Mouse (Mus musculus) lung, postnatal 0 days (tissue): ENCODE measurements around the gene Pgc. TPM values are rescaled to one million over a fixed set of nuclear protein-coding genes. Genes with fewer than 3 reads are reported as not detected.

Experiments used
- ATAC-seq: fragments of 200-750 bp; cut with Nextera tagmentation; 2 replicates; pipeline ENCODE4 v1.8.0; 2017; ENCODE audit warnings: moderate library complexity
- DNase-seq: peaks from one replicate; pipeline ENCODE4 v3.0.0-alpha.2; 2016; ENCODE audit warnings: low spot score
- H3K27ac ChIP-seq: fragments of 300-500 bp; sonication (generic); 2 replicates; pipeline ENCODE4 v1.5.1; 2014; ENCODE audit warnings: antibody characterized with exemption, mild to moderate bottlenecking, low read length, mixed read lengths
- H3K27me3 ChIP-seq: fragments of 300-500 bp; sonication (generic); replicated peaks from 2 replicates; pipeline ENCODE4 v1.6.1; 2014; ENCODE audit warnings: low read length, mixed read lengths; ENCODE audit not compliant: insufficient read depth
- H3K36me3 ChIP-seq: fragments of 300-500 bp; sonication (generic); 2 replicates; pipeline ENCODE4 v1.6.1; 2014; ENCODE audit warnings: low read length, mixed read lengths; ENCODE audit not compliant: insufficient read depth
- H3K4me1 ChIP-seq: fragments of 300-500 bp; sonication (generic); 2 replicates; pipeline ENCODE4 v1.6.1; 2014; ENCODE audit warnings: antibody characterized with exemption, low read depth, low read length, mixed read lengths; ENCODE audit not compliant: insufficient read depth
- H3K4me2 ChIP-seq: fragments of 300-500 bp; sonication (generic); replicated peaks from 2 replicates; pipeline ENCODE4 v1.6.1; 2014; ENCODE audit warnings: low read depth, mild to moderate bottlenecking, low read length, moderate library complexity, mixed read lengths
- H3K4me3 ChIP-seq: fragments of 300-500 bp; sonication (generic); 2 replicates; pipeline ENCODE4 v1.5.1; 2014; ENCODE audit warnings: low read depth, low read length
- H3K9ac ChIP-seq: fragments of 300-500 bp; sonication (generic); replicated peaks from 2 replicates; pipeline ENCODE4 v1.6.1; 2014; ENCODE audit warnings: low read depth, mild to moderate bottlenecking
- H3K9me3 ChIP-seq: fragments of 300-500 bp; sonication (generic); 2 replicates; pipeline ENCODE4 v1.6.1; 2016; ENCODE audit warnings: low read length, mixed read lengths
- CTCF ChIP-seq: IDR thresholded peaks from 2 replicates; pipeline ENCODE4 v1.5.1; 2016; ENCODE audit warnings: antibody characterized with exemption, mild to moderate bottlenecking
- EP300 ChIP-seq: IDR thresholded peaks from 2 replicates; pipeline ENCODE4 v1.6.1; 2016; ENCODE audit warnings: antibody characterized with exemption, mild to moderate bottlenecking, control low read depth
- WGBS: fragments of 180-500 bp; shearing (Covaris S2); extraction: QIAGEN DNeasy Blood & Tissue Kit; methylation state at CpG from one replicate; pipeline ENCODE4 v1.1.7; 2014; 5-methylcytosine and 5-hydroxymethylcytosine counted together
- polyA plus RNA-seq: library from polyadenylated mRNA; unstranded; fragments of >200 nt; fragmentation: Nextera tagmentation; extraction: Ambion mirVana; gene quantifications from 2 replicates; pipeline ENCODE4 v1.2.1, GENCODE M21; 2015

Gene Pgc
- polyA plus RNA-seq, 1 experiment from 2014 or later = 25.4 TPM

DNA sequence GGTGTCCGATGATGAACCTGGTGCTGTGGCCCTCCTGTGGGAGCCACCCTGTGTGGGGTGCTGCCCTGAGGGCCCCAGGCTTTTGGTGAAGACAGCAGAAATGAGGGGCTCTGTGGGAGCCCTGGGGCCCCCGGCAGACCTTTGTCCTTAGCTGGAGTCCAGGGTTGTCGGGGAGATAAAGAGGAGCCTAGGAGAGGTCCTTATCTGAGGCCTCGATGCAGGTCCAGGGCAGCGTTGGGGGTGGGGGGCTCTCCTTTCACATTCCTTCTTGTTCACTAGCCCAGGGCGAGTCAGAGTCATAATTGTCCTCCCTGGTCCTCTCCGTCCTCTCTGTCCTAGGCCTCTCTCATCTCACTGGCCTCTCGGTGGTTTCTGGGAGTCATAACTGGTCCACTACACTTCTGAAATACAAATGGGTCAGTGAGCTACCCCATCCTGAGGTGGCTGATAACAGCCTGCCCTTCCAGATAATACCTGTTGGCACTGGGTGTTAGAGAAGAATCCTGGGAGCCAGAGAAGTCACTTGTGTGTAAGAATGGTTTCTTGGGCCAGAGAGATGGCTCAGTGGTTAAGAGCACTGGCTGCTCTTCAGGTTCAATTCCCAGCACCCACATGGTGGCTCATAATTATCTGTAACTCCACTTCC is 26.6 kb downstream of the Pgc start:
- 0 out of 2 replicates have a peak, but pooled peaks cover 6% of the 10 kb centered on the region for H3K4me1 ChIP-seq
- no peak for TF ChIP-seq EP300
- no peak for TF ChIP-seq CTCF
- no peak for DNase-seq
- no peak overlapping the region for H3K4me3 ChIP-seq
- no peak overlapping the region for H3K9ac ChIP-seq
- H3K9me3 ChIP-seq = no peaks in the 10 kb centered on the region
- H3K27me3 ChIP-seq = no peaks in the 10 kb centered on the region
- H3K4me2 ChIP-seq = no peak overlapping the region
- H3K36me3 ChIP-seq = no peaks in the 10 kb centered on the region
- 65% methylated on average over 7 of the region's 8 CpGs for WGBS
- no peak overlapping the region for H3K27ac ChIP-seq
- no peak for ATAC-seq

DNA sequence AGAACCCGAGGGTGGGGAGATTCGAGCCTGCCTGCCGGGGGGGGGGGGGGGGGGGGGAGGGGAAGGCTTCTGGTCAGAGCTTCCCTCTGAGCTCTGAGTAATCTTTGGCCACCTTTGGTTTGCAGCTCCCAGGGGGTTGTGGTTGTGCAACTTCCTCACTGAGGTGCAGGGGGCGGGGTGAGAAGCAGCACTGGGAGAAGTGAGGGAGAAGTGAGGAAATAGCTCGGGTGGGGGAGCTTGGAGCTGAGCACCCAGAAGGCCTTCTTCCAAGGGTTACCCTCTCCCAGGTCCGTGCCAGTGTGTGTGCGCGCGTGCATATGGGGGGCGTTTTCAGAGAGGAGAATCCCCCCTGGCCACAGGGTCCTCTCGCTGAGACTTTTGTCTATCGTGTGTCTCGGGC is 27.6 kb downstream of the Pgc start:
- Histone ChIP-seq H3K4me1 (0 out of 2 replicates have a peak, but pooled peaks cover 3% of the 10 kb centered on the region), H3K27ac (peak overlapping the region; percentile 49; the same call in 1 of the 2 replicates), H3K9ac (no peak overlapping the region), H3K4me3 (no peak overlapping the region), H3K27me3 (no peaks in the 10 kb centered on the region), H3K4me2 (no peak overlapping the region), H3K9me3 (no peaks in the 10 kb centered on the region), H3K36me3 (no peaks in the 10 kb centered on the region)
- WGBS = 66% methylated on average over 10 of the region's 13 CpGs
- DNase-seq (peak; percentile 90), ATAC-seq (peak; percentile 82)
- TF ChIP-seq CTCF (no peak), EP300 (no peak)

DNA sequence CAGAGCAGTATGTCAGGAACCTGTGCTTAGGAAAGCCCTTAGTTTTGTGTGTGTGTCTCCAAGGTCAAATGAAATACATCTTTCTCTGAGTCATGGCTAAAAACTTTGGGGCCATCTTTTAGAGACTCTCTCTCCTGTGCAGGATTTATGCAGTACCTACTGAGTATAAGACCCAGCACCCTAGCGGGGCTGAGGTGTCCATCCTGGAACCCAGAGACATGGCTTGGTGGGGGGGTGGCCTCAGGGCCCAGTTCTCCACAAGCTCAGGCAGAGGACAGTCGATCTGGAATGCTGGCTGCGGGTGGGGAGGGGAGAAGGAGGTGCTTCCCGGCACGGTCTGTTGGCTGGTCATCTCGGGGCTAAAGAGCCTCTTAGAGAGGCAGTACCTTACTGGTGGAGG is 29.7 kb downstream of the Pgc start:
- no peak overlapping the region for H3K27ac ChIP-seq

DNA sequence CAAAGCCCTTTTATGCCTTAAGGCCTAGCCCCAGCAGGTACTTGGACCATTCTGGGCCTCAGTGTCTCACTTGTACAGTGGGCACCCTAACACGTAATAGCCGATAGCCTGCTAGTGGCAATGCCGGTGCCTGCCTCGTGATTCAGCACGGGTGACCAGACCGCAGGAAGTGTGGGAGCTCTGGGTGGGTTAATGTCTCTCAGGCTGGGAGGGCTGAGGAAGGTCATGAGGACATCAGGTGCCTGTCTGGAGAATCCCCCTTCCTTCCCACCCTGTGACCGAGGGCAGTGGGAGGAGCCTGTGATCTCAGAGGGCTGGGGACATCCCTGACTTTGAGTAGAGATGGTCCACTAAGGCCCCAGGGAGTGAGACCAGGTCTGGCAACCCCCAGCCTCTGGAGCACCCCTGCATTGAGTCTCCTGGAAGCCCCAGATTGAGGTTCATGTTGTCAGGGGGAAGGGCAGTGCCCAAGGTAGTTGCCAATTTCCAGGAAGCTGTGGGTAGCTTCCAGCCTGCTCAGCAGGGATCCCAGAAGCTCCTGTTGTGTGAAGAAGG is 30.5 kb downstream of the Pgc start:
- ATAC-seq (no peak), DNase-seq (no peak)
- peaks cover 7% of the 10 kb centered on the region; the same call in 1 of the 2 replicates for H3K4me1 ChIP-seq
- no peak overlapping the region for H3K27ac ChIP-seq
- no peak overlapping the region for H3K4me2 ChIP-seq
- WGBS = 72% methylated on average over 7 of the region's 7 CpGs
- no peak overlapping the region for H3K9ac ChIP-seq
- no peak overlapping the region for H3K4me3 ChIP-seq
- H3K36me3 ChIP-seq = no peaks in the 10 kb centered on the region
- no peaks in the 10 kb centered on the region for H3K9me3 ChIP-seq
- no peaks in the 10 kb centered on the region for H3K27me3 ChIP-seq
- TF ChIP-seq CTCF = no peak
- no peak for TF ChIP-seq EP300

More for the DNA sequence above, 29.7 kb downstream of the Pgc start:
- H3K4me1 ChIP-seq = peaks cover 7% of the 10 kb centered on the region; the same call in 1 of the 2 replicates
- H3K9me3 ChIP-seq = no peaks in the 10 kb centered on the region
- ATAC-seq (no peak), DNase-seq (no peak)
- H3K9ac ChIP-seq = no peak overlapping the region
- no peak overlapping the region for H3K4me3 ChIP-seq
- no peak for TF ChIP-seq CTCF
- no peak for TF ChIP-seq EP300
- H3K4me2 ChIP-seq = no peak overlapping the region
- WGBS = 28% methylated on average over 6 of the region's 6 CpGs
- H3K27me3 ChIP-seq = no peaks in the 10 kb centered on the region
- H3K36me3 ChIP-seq = no peaks in the 10 kb centered on the region

DNA sequence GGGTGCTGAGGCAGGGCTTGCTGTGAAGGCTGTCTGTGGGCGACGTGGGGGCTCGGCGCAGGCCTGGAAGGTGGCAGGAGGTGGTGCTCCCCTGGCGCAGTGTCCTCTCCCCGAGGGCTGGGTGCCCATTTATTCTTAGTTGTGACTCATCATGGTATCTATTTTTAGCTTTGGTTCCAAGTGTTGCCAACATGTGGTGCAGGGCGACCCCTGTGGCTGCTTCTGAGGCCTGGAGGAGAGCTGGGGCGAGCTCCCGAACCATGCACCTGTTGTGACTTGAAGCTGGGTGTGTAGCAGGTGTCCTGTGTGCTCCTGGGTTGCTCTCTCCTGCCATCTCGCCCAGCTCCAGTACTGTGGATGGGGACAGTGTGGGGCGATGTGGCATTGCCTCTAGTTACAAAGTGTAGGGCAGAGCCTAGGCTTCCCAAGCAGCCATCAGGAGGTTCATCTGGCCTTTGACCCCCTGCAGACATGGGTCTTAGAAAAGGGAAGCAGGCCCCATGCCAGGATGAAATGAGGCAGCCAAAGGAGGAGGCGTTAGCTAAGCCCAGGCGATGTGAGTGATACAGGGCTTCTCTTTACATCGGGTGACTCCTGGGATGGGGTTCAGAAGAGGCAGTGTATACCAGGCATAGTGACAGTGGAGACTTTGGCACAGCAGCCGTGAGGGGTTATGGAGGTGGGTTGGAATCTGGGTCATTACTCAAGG is 33.2 kb downstream of the Pgc start:
- peaks cover 17% of the 10 kb centered on the region; the same call in 1 of the 2 replicates for H3K4me1 ChIP-seq
- DNase-seq (peak; percentile 52), ATAC-seq (0 out of 2 replicates have a peak, but pooled peaks have one; percentile 8)
- no peak overlapping the region for H3K27ac ChIP-seq
- no peaks in the 10 kb centered on the region for H3K9me3 ChIP-seq
- no peak for TF ChIP-seq EP300
- peak; percentile 44 for TF ChIP-seq CTCF
- no peak overlapping the region for H3K4me3 ChIP-seq
- no peaks in the 10 kb centered on the region for H3K36me3 ChIP-seq
- no peaks in the 10 kb centered on the region for H3K27me3 ChIP-seq
- 62% methylated on average over 15 of the region's 15 CpGs for WGBS
- H3K4me2 ChIP-seq = no peak overlapping the region
- H3K9ac ChIP-seq = no peak overlapping the region

DNA sequence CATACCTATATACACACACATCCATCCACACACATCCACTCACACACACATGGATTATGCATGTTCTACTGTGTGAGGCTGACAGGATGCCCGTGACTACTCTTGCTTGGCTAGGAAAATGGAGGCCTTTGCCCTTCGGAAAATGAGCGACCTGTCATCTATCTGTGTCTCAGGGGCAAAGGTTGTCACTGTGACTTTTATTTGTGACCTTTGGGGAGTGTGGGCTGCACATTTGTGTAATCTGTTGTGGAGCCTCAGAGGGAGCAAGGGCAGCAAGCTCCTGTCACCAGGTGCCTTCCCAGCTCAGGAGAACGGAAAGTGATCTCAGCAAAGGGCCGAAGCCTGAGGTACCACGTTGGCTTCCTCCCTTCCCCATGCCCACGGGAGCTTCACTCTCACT is 35.4 kb downstream of the Pgc start:
- no peak overlapping the region for H3K27ac ChIP-seq
- no peak for ATAC-seq

More for the DNA sequence above, 35.4 kb downstream of the Pgc start:
- Histone ChIP-seq H3K9me3 (no peaks in the 10 kb centered on the region), H3K36me3 (no peaks in the 10 kb centered on the region), H3K27me3 (no peaks in the 10 kb centered on the region), H3K4me1 (peaks cover 17% of the 10 kb centered on the region; the same call in 1 of the 2 replicates), H3K4me3 (no peak overlapping the region), H3K4me2 (no peak overlapping the region), H3K9ac (no peak overlapping the region)
- DNase-seq = no peak
- WGBS = 77% methylated on average over 7 of the region's 7 CpGs
- TF ChIP-seq EP300 (no peak), CTCF (no peak)
